Mouse (Mus musculus): ENCODE results near the gene Plp2. TPM values are rescaled to one million over a fixed set of nuclear protein-coding genes. Genes with fewer than 3 reads are reported as not detected.

The Plp2 gene
- total RNA-seq, 4 experiments from 2014 or later, result 4.6 to 7.8 (median 6.0) TPM

- no peak for DNase-seq (ENCODE audit: low spot score in 2 of 2)
These were observed 8.3 kb downstream of the Plp2 start for GRCm38 (mm10) chrX:7662936-7663335.

GRCm38 (mm10) chrX:7661086-7661485 lies 10.1 kb downstream of the Plp2 start:
- DNase-seq (ENCODE audit: low spot score in 2 of 2), result no peak

DNA sequence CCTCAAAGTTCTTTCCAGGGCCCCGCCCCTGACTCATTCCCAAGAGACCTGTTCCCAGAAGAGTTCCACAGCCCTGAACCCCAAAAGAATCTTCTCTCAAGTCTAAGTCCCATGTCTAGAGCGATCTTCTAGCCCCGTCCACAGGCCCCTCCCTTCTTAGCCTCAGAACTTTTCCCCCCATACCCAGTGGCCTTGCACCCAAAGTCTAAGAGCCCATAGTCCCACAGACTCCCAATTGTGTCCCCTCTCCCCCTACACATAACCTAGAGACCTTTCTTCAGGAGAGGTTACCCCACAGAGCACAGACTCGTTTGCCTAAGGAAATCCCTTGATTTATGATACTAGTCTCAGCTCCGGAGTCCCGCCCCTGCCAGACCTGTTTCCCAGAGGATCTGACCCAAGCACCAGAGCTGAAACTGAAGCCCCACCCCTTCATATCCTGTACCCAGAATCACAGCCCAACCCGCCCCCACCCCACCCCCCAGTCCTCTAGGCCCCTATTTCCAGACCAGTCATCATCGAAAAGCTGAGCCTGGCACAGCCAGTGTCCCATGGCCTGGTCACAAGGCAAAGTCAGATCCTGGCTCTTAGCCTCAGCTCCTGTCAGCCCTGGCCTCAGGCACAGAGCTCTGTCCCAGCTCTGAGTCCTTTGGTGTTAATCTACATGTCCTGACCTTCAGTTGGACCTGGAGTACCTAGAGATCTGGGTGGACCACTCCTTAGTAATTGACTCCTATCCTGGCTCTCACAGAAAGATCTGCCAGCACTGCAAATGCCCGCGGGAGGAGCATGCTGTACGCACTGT lies 12.2 kb downstream of the Plp2 start:
- DNase-seq (ENCODE audit: low spot score in 2 of 2), result no peak

DNA sequence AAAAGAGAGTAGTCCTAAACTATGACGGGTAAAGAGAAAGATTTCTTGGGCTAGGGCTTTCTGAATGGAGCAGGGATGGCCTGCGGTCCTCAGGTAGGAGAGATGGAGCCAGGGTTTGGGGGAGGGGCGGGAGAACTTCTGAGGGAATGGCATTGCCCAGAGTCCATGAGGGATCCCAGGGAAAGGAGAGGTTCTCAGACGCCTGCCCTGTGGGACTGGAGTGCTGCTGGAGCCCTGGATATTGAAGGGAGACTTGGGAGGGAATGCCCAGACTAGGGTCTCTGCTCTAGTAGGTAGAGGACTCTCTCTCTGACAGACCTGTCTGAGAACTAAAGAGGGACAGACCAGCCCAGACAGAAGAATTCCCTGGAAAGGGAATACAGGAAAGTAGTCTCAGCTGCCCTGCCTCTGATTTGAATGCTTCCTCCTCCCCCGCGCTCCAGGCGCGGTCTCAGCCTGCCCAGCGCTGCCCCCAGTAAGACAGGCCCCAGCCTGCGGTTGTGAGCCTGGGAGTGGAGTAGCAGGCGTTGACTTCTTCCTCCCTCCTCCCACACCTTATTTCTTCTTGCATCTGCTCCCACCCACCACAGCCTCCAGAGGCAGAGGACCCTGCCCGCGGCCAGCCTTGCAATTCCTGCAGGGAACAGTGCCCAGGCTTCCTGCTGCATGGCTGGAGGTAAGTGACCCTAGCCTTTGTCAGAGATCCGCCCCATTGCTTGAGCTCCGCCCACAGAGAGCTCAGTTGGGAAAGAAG lies 13.0 kb downstream of the Plp2 start:
- DNase-seq (ENCODE audit: low spot score in 2 of 2), result no peak

DNA sequence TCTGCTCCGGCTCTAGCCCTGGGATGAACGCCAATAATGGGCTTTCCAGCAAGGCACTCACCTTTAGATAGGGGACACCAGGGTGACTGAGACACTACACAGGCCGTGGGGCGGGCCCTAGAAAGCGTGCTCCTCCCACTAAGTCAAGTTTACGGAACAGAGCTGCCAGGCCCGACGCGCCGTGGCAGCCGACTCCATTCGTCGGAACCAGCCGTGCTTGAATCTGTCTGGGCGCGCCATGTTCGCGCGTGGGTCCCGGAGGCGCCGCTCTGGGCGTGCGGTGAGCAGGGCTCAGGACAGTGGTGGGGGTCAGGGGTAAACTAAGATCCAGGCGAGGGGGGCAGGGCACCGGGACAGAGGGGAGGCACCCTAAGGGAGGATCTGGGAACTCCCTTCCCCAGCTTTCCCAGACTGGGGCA lies 14.0 kb downstream of the Plp2 start, which contains the start of gene Prickle3:
Prickle3 (plus strand) TSS at position 40 of the 419 bp plus-strand sequence.
- no peak for DNase-seq (ENCODE audit: low spot score in 2 of 2)

GRCm38 (mm10) chrX:7648671-7649304 lies 22.4 kb downstream of the Plp2 start:
- DNase-seq (ENCODE audit: low spot score in 2 of 2), result peak; percentile 64 to 70

DNA sequence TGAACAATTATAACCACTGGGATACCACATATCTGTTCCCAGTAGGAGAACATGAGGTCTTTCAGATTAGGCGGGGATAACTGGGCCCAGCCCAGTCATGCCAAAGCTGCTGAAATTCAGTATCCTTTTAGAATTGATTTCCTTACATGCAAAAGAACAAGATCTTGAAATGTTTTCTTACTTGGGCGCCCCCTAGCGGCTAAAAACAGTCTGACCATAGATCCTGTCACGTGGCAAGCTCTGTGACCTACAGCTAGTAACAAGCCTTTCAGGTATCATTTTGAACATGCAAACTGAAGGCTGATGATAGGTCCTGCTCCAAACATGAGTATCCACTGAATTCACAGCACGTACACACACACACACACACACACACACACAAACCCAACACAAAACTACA lies 25.8 kb downstream of the Plp2 start:
- DNase-seq (ENCODE audit: low spot score in 2 of 2), result peak; percentile 70 to 81

DNA sequence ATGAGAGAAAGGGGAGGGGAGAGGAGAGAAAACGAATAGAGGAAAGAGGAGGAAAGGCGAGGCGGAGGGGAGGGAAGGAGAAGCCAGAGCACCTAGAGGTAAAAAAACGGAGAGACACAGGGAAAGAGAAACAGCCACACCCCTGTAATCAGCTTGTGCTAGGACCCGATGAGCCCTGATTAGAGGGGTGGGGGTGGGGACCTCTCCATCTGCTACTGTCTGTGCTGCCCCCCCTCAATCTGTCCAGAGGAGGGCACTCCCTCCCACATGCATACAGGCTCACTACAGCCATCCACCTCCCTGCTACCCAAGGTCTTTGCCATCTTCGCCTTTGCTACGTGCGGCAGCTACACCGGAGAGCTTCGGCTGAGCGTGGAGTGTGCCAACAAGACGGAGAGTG lies 30.4 kb downstream of the Plp2 start:
- DNase-seq (ENCODE audit: low spot score in 2 of 2), result no peak

- DNase-seq (ENCODE audit: low spot score in 2 of 2), result no peak
These were observed 31.5 kb downstream of the Plp2 start for GRCm38 (mm10) chrX:7639536-7640325.

DNA sequence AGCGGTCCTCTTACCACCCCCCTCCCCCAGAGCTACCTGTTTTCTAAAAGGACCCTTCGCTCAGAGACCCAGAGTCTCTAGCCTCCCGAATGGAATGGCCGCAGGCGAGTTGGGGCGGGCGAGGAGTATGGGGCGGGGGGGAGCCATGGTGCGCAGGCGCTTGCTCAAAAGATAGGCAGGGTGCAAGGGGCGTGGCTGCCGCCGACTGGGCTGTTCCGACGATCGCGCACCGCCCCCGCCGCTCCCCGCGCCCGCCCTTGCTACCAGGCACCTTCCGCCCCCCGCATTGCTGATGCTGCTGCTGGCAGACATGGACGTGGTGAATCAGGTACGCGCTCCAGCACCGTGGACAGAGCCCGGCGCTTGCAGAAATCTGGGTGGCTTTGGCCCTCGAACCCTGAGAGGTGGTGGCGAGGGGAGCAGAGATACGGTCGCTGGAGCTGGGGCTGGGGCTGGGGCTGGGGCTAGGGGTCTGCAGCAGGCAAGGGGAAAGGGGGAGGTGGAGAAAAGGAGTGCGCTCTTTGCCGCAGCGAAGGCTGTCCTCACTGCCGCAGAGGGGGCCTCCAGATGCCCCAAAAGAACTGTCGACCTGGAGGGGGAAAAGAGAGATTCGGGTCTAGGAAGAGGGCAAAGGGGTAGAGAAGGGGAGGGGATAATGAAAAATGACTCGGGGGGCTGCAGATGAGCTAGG lies 32.6 kb downstream of the Plp2 start, which contains the start of gene Syp:
Syp (plus strand) TSS at position 71 of the 691 bp plus-strand sequence.
- peak; percentile 74 to 86 for DNase-seq (ENCODE audit: low spot score in 2 of 2)

- no peak for DNase-seq (ENCODE audit: low spot score in 2 of 2)
These were observed 36.1 kb downstream of the Plp2 start for GRCm38 (mm10) chrX:7635101-7635500.

DNA sequence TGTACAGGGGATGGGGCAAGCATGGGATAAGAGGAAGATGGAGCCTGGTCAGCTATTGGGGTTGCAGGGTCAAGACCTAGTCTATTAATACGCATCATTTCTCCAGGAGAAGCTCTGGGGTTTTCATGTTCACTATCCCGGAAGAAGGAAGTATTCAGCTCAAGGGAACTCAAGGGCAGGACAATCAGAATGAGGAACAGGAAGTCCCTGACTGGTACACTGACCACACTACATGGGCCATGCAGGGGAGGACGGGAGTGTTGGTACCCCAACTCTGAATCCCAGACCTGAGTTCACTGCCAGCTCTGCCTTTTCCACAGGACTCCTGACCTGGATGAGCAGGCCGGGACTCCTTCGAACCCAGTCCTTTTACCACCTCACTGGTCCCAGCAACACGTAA lies 38.6 kb downstream of the Plp2 start:
- DNase-seq (ENCODE audit: low spot score in 2 of 2), result no peak

Other genes with a start within 250 kb of the Plp2 start
- gene Foxp3, start 97.7 kb downstream of the Plp2 start, total RNA-seq (2022), result under 1 TPM in 1 of 4 experiments, not detected in 3; 0.09 TPM
- gene Ppp1r3f, start 97.1 kb downstream of the Plp2 start, total RNA-seq (2022), result 10 to 100 TPM; 16.1 to 20.2 (median 17.2) TPM
- gene Ccdc22, start 65.9 kb downstream of the Plp2 start, total RNA-seq (2022), result 10 to 100 TPM; 20.7 to 25.7 (median 23.1) TPM
- gene Cacna1f, start 64.3 kb downstream of the Plp2 start, total RNA-seq (2022), result under 1 TPM in 1 of 4 experiments, not detected in 3; 0.34 TPM
- gene Syp, start 32.9 kb downstream of the Plp2 start, total RNA-seq (2022), result 1,000 to 10,000 TPM; 1,661 to 2,111 (median 1,867) TPM
- gene Prickle3, start 14.1 kb downstream of the Plp2 start, total RNA-seq (2022), result 1 to 10 TPM in 3 of 4 experiments, under 1 TPM in 1; 0.70 to 2.3 (median 1.9) TPM
- gene Magix, start 9.9 kb upstream of the Plp2 start, total RNA-seq (2022), result under 1 TPM; 0.23 to 0.36 (median 0.30) TPM
- 10 to 100 TPM; 33.2 to 39.4 (median 35.8) TPM for gene Gpkow, start 25.7 kb upstream of the Plp2 start, total RNA-seq (2022)
- gene Wdr45, start 42.9 kb upstream of the Plp2 start, total RNA-seq (2022), result 10 to 100 TPM; 55.6 to 68.4 (median 62.7) TPM
- not detected for gene Gm45208, start 50.9 kb upstream of the Plp2 start, total RNA-seq (2022)
- gene Praf2, start 57.0 kb upstream of the Plp2 start, total RNA-seq (2022), result 100 to 1,000 TPM in 2 of 4 experiments, 10 to 100 TPM in 2; 90.4 to 101 (median 96.8) TPM
- 10 to 100 TPM; 12.4 to 21.4 (median 17.2) TPM for gene Ccdc120, start 79.5 kb upstream of the Plp2 start, total RNA-seq (2022)
- gene Tfe3, start 91.2 kb upstream of the Plp2 start, total RNA-seq (2022), result 10 to 100 TPM; 31.8 to 34.9 (median 32.7) TPM
- 100 to 1,000 TPM in 3 of 4 experiments, 10 to 100 TPM in 1; 97.8 to 120 (median 109) TPM for gene Gripap1, start 118.4 kb upstream of the Plp2 start, total RNA-seq (2022)
- gene Kcnd1, start 150.9 kb upstream of the Plp2 start, total RNA-seq (2022), result 10 to 100 TPM in 2 of 4 experiments, 1 to 10 TPM in 2; 8.8 to 11.8 (median 10.1) TPM
- gene Otud5, start 170.0 kb upstream of the Plp2 start, total RNA-seq (2022), result 10 to 100 TPM; 72.4 to 77.1 (median 75.7) TPM
- 10 to 100 TPM; 41.3 to 61.5 (median 50.7) TPM for gene Pim2, start 206.9 kb upstream of the Plp2 start, total RNA-seq (2022)
- 10 to 100 TPM; 39.3 to 50.9 (median 41.9) TPM for gene Slc35a2, start 212.6 kb upstream of the Plp2 start, total RNA-seq (2022)
- gene Pqbp1, start 227.9 kb upstream of the Plp2 start, total RNA-seq (2022), result 10 to 100 TPM; 65.0 to 82.0 (median 75.3) TPM
- 10 to 100 TPM; 19.6 to 33.3 (median 25.4) TPM for gene Timm17b, start 228.0 kb upstream of the Plp2 start, total RNA-seq (2022)
- not detected for gene Gm10491, start 236.4 kb upstream of the Plp2 start, total RNA-seq (2022)
- gene Gm10490, start 238.2 kb upstream of the Plp2 start, total RNA-seq (2022), result not detected
- gene Pcsk1n, start 248.4 kb upstream of the Plp2 start, total RNA-seq (2022), result 100 to 1,000 TPM; 321 to 373 (median 344) TPM